Mouse (Mus musculus) heart, adult 8-10 months (tissue): ENCODE measurements around the gene Aen. TPM values are rescaled to one million over a fixed set of nuclear protein-coding genes. Genes with fewer than 3 reads are reported as not detected.

Experiments
- DNase-seq: peaks from one replicate; pipeline ENCODE4 v3.0.0; 2022; ENCODE audit warnings: low spot score
- microRNA-seq: library from miRNA; unstranded; fragments of <30 nt; microRNA quantifications from one replicate; pipeline ENCODE4 v1.2.0, GENCODE M21; 2022
- total RNA-seq, 4 experiments: library from RNA; stranded (reverse); gene quantifications; 2 replicates each; pipeline ENCODE4 v1.2.4; 2022

Gene Aen
- total RNA-seq, 4 experiments from 2014 or later, result 32.7 to 39.3 (median 35.5) TPM

GRCm38 (mm10) chr7:78938957-78939602 is 43.4 kb downstream of the Aen start:
- DNase-seq, result no peak

GRCm38 (mm10) chr7:78940971-78941370 is 45.3 kb downstream of the Aen start:
- no peak for DNase-seq

GRCm38 (mm10) chr7:78942544-78942943 is 46.9 kb downstream of the Aen start:
- no peak for DNase-seq

- no peak for DNase-seq
Observed at GRCm38 (mm10) chr7:78953886-78954572, 58.4 kb downstream of the Aen start.

DNA sequence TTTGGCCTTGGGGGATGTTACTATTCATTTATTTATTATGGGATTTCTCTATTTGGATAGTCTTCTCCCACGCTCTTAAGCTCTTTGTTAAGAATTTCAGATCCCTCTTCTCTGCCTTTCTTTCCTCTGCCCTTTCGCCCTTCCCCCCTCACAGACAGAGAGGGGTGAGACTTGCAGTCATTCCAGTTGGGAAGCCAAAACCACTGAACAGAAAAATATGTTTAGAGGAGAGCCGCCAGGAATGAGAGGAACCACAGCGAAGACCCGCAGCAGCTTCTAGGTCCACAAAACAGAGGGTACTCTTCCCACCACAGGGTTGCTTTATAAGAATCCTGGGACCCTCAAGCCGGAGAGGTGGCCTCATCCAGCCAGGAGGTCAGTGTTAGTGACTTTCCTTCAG is 59.0 kb downstream of the Aen start:
- DNase-seq, result no peak

- DNase-seq, result no peak
Observed at GRCm38 (mm10) chr7:78955086-78955485, 59.4 kb downstream of the Aen start.

GRCm38 (mm10) chr7:78958499-78959073 is 62.9 kb downstream of the Aen start:
- DNase-seq, result no peak

Small RNA genes within 50 kb of the gene (microRNA-seq; reads per million reads assigned to microRNA genes)
- not detected for gene Mir7-2

Other genes with a start within 250 kb of the Aen start
- gene Ntrk3, start 157.8 kb upstream of the Aen start, total RNA-seq, result 1 to 10 TPM; 1.1 to 1.6 (median 1.2) TPM
- gene Mrps11, start 112.7 kb upstream of the Aen start, total RNA-seq, result 10 to 100 TPM; 39.7 to 43.2 (median 42.7) TPM
- 10 to 100 TPM; 50.8 to 60.1 (median 55.3) TPM for gene Mrpl46, start 112.3 kb upstream of the Aen start, total RNA-seq
- 10 to 100 TPM; 13.5 to 16.7 (median 15.1) TPM for gene Det1, start 48.6 kb upstream of the Aen start, total RNA-seq
- gene Isg20, start 17.6 kb downstream of the Aen start, total RNA-seq, result 1 to 10 TPM; 1.8 to 7.5 (median 5.4) TPM
- gene Acan, start 157.6 kb downstream of the Aen start, total RNA-seq, result under 1 TPM; 0.05 to 0.16 (median 0.11) TPM
- 1 to 10 TPM in 1 of 4 experiments, under 1 TPM in 3; 0.08 to 1.1 (median 0.30) TPM for gene Hapln3, start 235.2 kb downstream of the Aen start, total RNA-seq